Mouse (Mus musculus) liver, embryonic 14.5 days (tissue): Measurements from ENCODE around the gene Ston1. TPM values are rescaled to one million over a fixed set of nuclear protein-coding genes. Genes with fewer than 3 reads are reported as not detected.

Experiments
- ATAC-seq: fragments of 200-750 bp; cut with Nextera tagmentation; 2 replicates; pipeline ENCODE4 v1.8.0; 2017; ENCODE audit warnings: moderate number of reproducible peaks, mild to moderate bottlenecking, moderate library complexity; ENCODE audit not compliant: insufficient read depth
- DNase-seq, 3 experiments: peaks; one replicate each; pipeline ENCODE4 v3.0.0-alpha.2; 2012 to 2013; ENCODE audit warnings: low read depth in 3 of 3, low spot score in 3 of 3
- H3K27ac ChIP-seq: fragments of 300-500 bp; sonication (generic); 2 replicates; pipeline ENCODE4 v1.5.1; 2014; ENCODE audit warnings: moderate library complexity, mild to moderate bottlenecking, control low read depth, inconsistent platforms
- H3K27me3 ChIP-seq: fragments of 300-500 bp; sonication (generic); 2 replicates; pipeline ENCODE4 v1.6.1; 2014; ENCODE audit warnings: mild to moderate bottlenecking, low read length, moderate library complexity; ENCODE audit not compliant: control insufficient read depth, insufficient read depth
- H3K36me3 ChIP-seq: fragments of 300-500 bp; sonication (generic); replicated peaks from 2 replicates; pipeline ENCODE4 v1.6.1; 2014; ENCODE audit warnings: low read depth; ENCODE audit not compliant: control insufficient read depth, insufficient read depth
- H3K4me1 ChIP-seq, 2 experiments: fragments of 200-500 bp in 1 of 2; fragments of 300-500 bp in 1 of 2; sonication (generic) in 1 of 2; replicated peaks; 2 replicates each; pipeline ENCODE4 v1.6.1; 2012 to 2014; ENCODE audit warnings: antibody characterized with exemption in 1 of 2, inconsistent platforms in 1 of 2, low read length in 1 of 2; ENCODE audit not compliant: control insufficient read depth in 2 of 2, insufficient read depth in 2 of 2
- H3K4me2 ChIP-seq: fragments of 300-500 bp; sonication (generic); 2 replicates; pipeline ENCODE4 v1.6.1; 2014; ENCODE audit warnings: low read depth, mild to moderate bottlenecking, control low read depth, moderate library complexity
- H3K4me3 ChIP-seq, 2 experiments: fragments of 200-500 bp in 1 of 2; fragments of 300-500 bp in 1 of 2; sonication (generic) in 1 of 2; 2 replicates each; pipeline ENCODE4 v1.5.1; 2012 to 2014; ENCODE audit warnings: low read depth in 2 of 2, low read length in 2 of 2, mild to moderate bottlenecking in 2 of 2, control low read depth in 1 of 2, inconsistent platforms in 1 of 2, moderate library complexity in 1 of 2; ENCODE audit not compliant: insufficient read depth in 1 of 2
- H3K9ac ChIP-seq: fragments of 300-500 bp; sonication (generic); replicated peaks from 2 replicates; pipeline ENCODE4 v1.6.1; 2014; ENCODE audit warnings: mild to moderate bottlenecking, control low read depth, moderate library complexity
- H3K9me3 ChIP-seq: fragments of 300-500 bp; sonication (generic); 2 replicates; pipeline ENCODE4 v1.6.1; 2016; ENCODE audit warnings: low read length, mixed read lengths; ENCODE audit not compliant: control insufficient read depth
- CTCF ChIP-seq: IDR thresholded peaks from 2 replicates; pipeline ENCODE4 v1.5.1; 2016; ENCODE audit warnings: antibody characterized with exemption, low read depth, control low read depth
- EP300 ChIP-seq: IDR thresholded peaks from 2 replicates; pipeline ENCODE4 v1.6.1; 2016; ENCODE audit warnings: antibody characterized with exemption, low read depth
- WGBS: fragments of 180-500 bp; shearing (Covaris S2); extraction: QIAGEN DNeasy Blood & Tissue Kit; methylation state at CpG from one replicate; pipeline ENCODE4 v1.1.7; 2014; ENCODE audit not compliant: insufficient replicate concordance; 5-methylcytosine and 5-hydroxymethylcytosine counted together
- polyA plus RNA-seq, 2 experiments: library from polyadenylated mRNA; depleted of rRNA in 1 of 2; stranded (reverse) in 1 of 2; unstranded in 1 of 2; fragments of >200 nt; fragmentation: Nextera tagmentation in 1 of 2; extraction: Ambion mirVana in 1 of 2; gene quantifications; 2 replicates each; pipeline versions ENCODE4 v1.2.1 to v1.2.3; 2012 to 2014

Gene Ston1
- polyA plus RNA-seq, 2 experiments: 1.2 to 1.9 TPM

- ATAC-seq: no peak
- TF ChIP-seq CTCF: no peak
- TF ChIP-seq EP300: no peak
- Histone ChIP-seq H3K4me2 (no peak overlapping the region), H3K9me3 (no peaks in the 10 kb centered on the region), H3K4me1 (no peaks in the 10 kb centered on the region), H3K27me3 (no peaks in the 10 kb centered on the region), H3K9ac (no peak overlapping the region), H3K36me3 (no peaks in the 10 kb centered on the region; the same call in 1 of the 2 replicates), H3K27ac (no peak overlapping the region), H3K4me3 (no peak overlapping the region)
- 80% methylated on average over 20 of the region's 20 CpGs for WGBS
- DNase-seq: no peak
These were observed 18.8 kb upstream of the Ston1 start for GRCm38 (mm10) chr17:88578522-88579242.

GRCm38 (mm10) chr17:88580556-88580955, 16.9 kb upstream of the Ston1 start:
- Histone ChIP-seq H3K9ac (no peak overlapping the region), H3K36me3 (no peaks in the 10 kb centered on the region; the same call in none of the 2 replicates), H3K4me1 (no peaks in the 10 kb centered on the region), H3K27me3 (no peaks in the 10 kb centered on the region), H3K9me3 (no peaks in the 10 kb centered on the region), H3K4me2 (no peak overlapping the region), H3K27ac (no peak overlapping the region), H3K4me3 (no peak overlapping the region)
- no peak for DNase-seq
- ATAC-seq: no peak
- TF ChIP-seq CTCF: no peak
- TF ChIP-seq EP300: no peak
- 65% methylated on average over 6 of the region's 6 CpGs for WGBS

GRCm38 (mm10) chr17:88581511-88582021, 15.9 kb upstream of the Ston1 start:
- no peak for TF ChIP-seq EP300
- no peak for TF ChIP-seq CTCF
- Histone ChIP-seq H3K36me3 (no peaks in the 10 kb centered on the region; the same call in none of the 2 replicates), H3K27ac (no peak overlapping the region), H3K4me3 (no peak overlapping the region), H3K9me3 (no peaks in the 10 kb centered on the region), H3K4me2 (no peak overlapping the region), H3K27me3 (no peaks in the 10 kb centered on the region), H3K4me1 (no peaks in the 10 kb centered on the region), H3K9ac (no peak overlapping the region)
- no peak for ATAC-seq
- DNase-seq: no peak
- 46% methylated on average over 6 of the region's 6 CpGs for WGBS

GRCm38 (mm10) chr17:88582999-88583398, 14.5 kb upstream of the Ston1 start:
- H3K9ac ChIP-seq: no peak overlapping the region
- DNase-seq (no peak), ATAC-seq (no peak)
- H3K27me3 ChIP-seq: no peaks in the 10 kb centered on the region
- no peaks in the 10 kb centered on the region for H3K9me3 ChIP-seq
- H3K4me3 ChIP-seq: no peak overlapping the region
- TF ChIP-seq CTCF (no peak), EP300 (no peak)
- no peak overlapping the region for H3K27ac ChIP-seq
- WGBS: 85% methylated on average over 11 of the region's 11 CpGs
- H3K4me1 ChIP-seq: no peaks in the 10 kb centered on the region
- H3K36me3 ChIP-seq: no peaks in the 10 kb centered on the region; the same call in none of the 2 replicates
- H3K4me2 ChIP-seq: no peak overlapping the region

- Histone ChIP-seq H3K9ac (no peak overlapping the region), H3K4me2 (no peak overlapping the region), H3K4me3 (no peak overlapping the region), H3K27ac (no peak overlapping the region), H3K27me3 (no peaks in the 10 kb centered on the region), H3K36me3 (no peaks in the 10 kb centered on the region; the same call in none of the 2 replicates), H3K4me1 (no peaks in the 10 kb centered on the region), H3K9me3 (no peaks in the 10 kb centered on the region)
- ATAC-seq (no peak), DNase-seq (no peak)
- TF ChIP-seq CTCF: no peak
- no peak for TF ChIP-seq EP300
- WGBS: 75% methylated on average over 8 of the region's 8 CpGs
These were observed 14.1 kb upstream of the Ston1 start for GRCm38 (mm10) chr17:88583411-88583810.
